Mouse (Mus musculus) gastrocnemius, adult 18-20 months (tissue): ENCODE measurements around the gene Prkar2b. TPM values are rescaled to one million over a fixed set of nuclear protein-coding genes. Genes with fewer than 3 reads are reported as not detected.
"Not testable (repeated sequence)": the region's sequence is repeated elsewhere in the genome, so short reads cannot be mapped to it uniquely, and the experiment has no call there.

Experiments used
- DNase-seq: peaks from one replicate; pipeline ENCODE4 v3.0.0; 2021; ENCODE audit warnings: low spot score
- total RNA-seq, 2 experiments: library from RNA; stranded (reverse); gene quantifications; 2 replicates each; pipeline ENCODE4 v1.2.3; 2021

The Prkar2b gene
- total RNA-seq, 2 experiments from 2014 or later, result 1.8 to 4.1 TPM

- no peak for DNase-seq
Measured at GRCm38 (mm10) chr12:32011128-32011527, 50.0 kb downstream of the Prkar2b start.

DNA sequence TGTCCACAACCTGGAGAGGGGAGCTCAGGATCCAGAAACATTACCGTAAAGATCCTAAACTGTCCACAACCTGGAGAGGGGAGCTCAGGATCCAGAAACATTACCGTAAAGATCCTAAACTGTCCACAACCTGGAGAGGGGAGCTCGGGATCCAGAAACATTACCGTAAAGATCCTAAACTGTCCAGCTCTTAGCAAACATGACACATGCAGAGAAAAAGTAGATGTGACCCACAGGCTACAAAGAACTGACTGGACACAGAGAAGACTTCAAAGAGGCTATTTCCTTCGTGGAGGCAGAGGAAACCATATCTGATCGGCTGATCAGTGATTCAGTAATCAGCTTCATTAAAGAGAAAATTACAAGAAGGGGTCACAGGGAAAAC is 51.1 kb downstream of the Prkar2b start:
- not testable (repeated sequence) for DNase-seq

DNA sequence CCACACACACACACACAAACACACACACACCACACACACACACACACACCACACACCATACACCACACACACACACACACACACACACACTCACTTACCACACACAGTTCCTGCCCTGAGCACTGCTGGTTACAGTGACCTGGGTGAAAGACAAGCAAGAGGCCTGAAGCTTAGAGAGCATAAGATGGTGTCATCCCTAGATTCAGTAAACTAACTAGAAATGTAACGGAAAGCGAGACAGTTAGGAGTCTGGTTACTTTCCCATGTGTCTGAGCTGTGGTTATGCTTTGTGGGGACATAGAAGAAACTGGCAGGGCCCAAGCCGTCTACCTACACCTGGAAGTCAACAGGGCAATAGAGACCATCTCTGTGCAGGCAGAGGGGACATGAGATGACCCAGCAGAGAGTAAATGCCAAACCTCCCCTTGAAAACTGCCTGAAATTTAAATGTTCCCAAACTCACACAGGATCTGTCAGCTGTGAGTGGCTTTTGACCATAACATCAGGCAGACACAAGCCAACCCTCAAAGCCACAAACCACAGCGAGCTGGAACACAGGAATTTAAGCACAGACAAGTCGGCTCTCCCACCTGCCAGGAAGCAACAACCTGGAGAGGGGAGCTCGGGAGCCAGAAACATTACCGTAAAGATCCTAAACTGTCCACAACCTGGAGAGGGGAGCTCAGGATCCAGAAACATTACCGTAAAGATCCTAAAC is 51.7 kb downstream of the Prkar2b start:
- no peak for DNase-seq

GRCm38 (mm10) chr12:32008728-32009127 is 52.4 kb downstream of the Prkar2b start:
- DNase-seq, result no peak

- DNase-seq, result no peak
Measured at GRCm38 (mm10) chr12:32007646-32008045, 53.5 kb downstream of the Prkar2b start.

DNA sequence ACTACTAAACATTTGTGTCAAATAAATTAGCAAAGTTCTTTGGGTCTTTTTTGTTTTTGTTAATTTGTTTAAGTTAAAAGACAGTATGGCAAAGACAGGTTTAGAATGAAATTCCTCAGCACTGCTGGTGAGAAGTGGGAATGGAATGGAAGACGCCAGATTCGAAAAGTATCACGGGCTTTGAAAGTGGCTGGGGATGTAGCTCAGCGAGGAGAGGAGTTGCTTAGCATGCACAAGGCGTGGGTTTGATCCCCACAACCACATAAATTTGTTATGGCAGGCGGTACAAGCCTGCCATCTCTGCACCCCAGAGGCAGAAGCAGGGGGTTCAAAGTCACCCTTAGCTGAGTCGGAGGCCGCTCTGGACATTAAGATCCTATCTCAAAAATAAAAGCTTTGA is 54.1 kb downstream of the Prkar2b start:
- no peak for DNase-seq

GRCm38 (mm10) chr12:32006391-32006929 is 54.6 kb downstream of the Prkar2b start:
- DNase-seq, result no peak

GRCm38 (mm10) chr12:32000464-32000863 is 60.6 kb downstream of the Prkar2b start:
- no peak for DNase-seq

- DNase-seq, result no peak
Measured at GRCm38 (mm10) chr12:31998706-31999105, 62.4 kb downstream of the Prkar2b start.

DNA sequence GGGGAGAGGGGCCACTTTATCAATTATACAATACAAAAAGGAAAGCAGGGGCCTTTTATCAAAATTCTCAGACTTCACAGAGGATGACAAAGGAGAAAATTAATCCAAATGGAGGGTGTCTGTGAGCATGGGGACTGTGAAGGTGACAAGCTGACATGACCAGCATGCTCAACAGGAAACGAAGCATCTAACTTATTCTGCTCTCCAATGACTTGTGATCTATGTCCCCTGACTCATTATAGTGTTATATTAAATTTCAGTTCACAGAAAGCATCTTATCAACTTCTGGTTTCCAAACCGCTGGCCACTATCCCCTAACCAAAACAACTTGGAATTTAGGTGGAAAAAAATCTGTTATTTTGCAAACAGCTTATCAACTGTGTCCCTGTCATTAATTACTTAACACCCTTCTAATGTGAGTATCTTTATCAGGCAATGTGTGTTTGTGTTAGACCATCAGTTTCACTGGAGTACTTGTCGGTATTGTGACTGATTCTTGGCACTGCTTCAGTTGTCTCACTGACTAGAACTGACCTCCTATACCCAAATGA is 63.7 kb downstream of the Prkar2b start:
- no peak for DNase-seq

DNA sequence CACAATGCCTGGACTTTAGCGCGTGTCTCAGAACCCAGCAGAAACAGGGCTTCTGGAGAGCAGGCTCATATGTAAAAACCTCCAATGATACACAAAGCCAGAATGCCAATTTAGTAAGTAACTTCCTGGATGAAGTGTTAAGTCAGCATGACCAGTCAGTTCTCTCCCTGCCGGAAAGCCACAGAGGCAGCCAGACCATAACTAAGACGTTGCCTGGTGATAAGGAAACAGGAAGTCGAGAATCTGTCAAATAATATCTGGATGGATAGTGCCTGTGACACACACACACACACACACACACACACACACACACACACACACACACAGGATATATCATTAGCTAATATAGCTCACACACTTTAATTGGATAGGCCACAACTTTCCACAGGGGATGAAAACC is 64.2 kb downstream of the Prkar2b start:
- no peak for DNase-seq

- no peak for DNase-seq
Measured at GRCm38 (mm10) chr12:31990575-31990974, 70.5 kb downstream of the Prkar2b start.

GRCm38 (mm10) chr12:31989726-31990125 is 71.4 kb downstream of the Prkar2b start:
- DNase-seq, result no peak

DNA sequence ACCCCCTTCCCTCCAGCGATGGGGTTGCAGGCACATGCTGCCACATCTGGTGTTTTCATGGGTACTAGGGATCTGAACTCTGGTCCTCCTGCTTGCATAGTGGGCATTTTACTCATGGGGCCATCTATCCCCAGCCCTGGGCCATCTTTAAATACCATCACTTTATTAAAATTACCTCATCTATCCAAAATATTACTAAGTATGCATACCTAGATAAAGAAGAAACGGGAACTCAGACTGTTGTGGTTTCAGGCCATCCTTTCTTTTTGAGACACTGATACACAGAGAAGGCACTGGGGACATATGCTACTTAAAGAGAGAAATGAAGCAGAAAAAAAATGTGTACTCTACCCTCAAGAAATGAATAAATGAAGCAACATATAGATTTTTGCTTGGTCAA is 74.6 kb downstream of the Prkar2b start:
- no peak for DNase-seq

- DNase-seq, result no peak
Measured at GRCm38 (mm10) chr12:31985738-31986137, 75.4 kb downstream of the Prkar2b start.

DNA sequence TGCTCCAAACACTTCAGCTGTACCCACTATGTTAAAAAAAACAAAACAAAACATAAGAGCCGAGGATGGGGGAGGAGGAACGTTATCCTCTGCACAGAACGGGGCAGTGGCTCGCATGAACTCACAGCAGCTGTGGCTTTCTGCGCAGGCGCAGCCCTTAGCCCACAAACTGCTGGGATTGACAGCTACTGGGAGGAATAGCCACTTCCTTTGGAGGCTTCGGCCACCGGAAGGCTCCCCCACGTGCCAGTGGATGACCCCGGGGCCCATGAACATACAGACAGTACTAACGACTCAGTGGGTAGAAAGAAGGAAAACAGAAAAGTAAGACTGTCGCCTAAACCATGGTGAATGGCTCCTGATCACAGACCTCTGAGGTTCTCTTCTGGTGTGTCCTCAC is 76.4 kb downstream of the Prkar2b start:
- DNase-seq, result no peak

DNA sequence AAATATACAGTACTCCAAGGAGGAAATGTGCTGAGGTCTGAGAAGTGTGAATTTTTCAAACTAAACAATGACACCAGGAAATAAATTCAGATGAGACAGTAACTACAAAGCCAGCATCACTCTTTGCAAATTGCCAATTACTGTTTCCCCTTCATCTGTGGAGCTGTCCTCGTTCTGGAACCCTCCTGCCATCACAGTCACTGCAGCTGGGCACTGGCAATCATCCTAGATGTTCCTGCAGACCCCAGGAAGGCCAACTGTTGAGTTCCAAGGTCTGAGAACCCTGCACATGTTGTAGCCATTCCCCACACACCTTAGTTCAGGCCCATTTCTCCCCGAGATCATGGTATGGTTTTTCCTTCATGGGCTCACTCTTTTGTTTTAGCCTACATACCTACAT is 76.9 kb downstream of the Prkar2b start:
- no peak for DNase-seq

GRCm38 (mm10) chr12:31983769-31984168 is 77.3 kb downstream of the Prkar2b start:
- DNase-seq, result no peak

- DNase-seq, result no peak
Measured at GRCm38 (mm10) chr12:31983238-31983637, 77.9 kb downstream of the Prkar2b start.

DNA sequence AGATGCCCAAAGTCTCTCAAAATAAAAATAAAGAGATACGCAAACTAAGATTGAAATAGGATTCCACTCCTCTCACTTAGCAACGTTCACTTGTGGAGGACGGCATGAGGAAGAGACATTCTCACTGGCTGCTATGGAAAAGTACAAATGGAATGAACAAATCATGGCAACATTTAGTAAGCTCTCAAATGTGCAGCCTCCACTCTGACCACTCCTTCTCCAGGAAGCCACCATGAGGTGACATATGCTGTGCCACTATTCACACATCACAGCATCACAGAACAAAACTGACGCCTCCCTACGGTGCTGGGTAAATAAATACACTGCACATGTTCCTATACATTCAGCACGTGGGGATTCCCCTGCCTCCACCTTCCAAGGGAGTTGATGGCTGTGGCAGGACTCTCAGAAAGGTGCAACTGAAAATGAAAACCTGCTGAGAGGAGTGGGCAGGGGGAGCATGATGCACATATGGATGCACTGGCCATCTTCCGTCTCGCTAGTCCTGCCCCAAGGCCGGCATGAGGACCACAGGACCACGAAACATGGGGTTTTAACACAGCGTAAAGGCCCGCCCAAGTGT is 83.4 kb downstream of the Prkar2b start:
- no peak for DNase-seq

DNA sequence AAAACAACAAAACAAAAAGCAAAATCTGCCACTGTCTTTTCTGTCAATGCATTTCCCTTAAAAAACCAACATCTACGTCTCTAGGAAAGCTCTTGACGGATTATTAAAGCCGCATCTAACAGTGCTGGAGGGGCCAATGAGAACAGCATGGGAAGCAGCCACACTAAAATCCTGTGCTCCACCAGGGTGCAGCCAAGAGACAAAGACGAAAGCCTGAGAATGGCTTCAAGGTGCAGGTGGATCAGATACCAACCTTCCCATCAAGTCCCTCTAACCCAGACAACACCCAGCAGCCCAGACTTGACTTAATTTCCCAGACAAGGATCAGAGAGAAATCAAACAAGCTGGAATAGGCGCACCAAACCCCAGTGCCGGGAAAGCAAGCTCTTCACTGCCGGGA is 84.6 kb downstream of the Prkar2b start:
- DNase-seq, result no peak

DNA sequence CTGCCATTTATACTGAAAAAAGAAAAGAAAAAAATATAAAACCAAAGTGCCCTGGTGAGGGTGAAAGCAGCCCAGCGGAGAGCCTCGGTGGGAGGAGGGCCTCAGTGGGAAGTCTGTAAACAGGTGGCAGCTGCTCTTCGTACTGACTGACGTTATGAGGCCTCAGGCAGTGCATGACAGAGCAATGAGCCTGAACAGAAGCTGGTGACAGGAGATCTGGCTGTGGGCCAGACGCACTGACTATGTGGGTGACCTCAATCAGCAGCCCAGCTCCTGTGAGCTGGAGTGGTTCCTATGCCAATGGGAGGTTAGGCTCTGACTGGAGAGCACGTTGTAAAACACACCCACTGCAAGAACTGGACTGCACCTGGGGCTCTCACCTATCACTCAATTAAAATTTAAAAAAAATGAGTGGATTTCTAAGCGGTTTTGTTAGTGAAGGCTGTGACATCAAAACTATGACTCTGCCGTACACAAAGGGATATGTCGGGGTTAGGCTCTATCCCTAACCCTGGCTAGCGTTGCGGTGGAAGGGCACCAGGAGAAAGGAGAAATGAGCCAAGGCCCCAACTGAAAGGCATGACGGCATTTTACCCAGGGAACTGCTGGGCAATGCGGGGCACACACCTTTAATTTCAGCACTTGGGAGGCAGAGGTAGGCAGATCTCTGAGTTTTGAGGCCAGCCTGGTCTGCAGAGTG is 87.5 kb downstream of the Prkar2b start:
- DNase-seq, result peak; percentile 29
